ENCODE assay signal across 37 mouse cellular contexts in the genomic region with DNA sequence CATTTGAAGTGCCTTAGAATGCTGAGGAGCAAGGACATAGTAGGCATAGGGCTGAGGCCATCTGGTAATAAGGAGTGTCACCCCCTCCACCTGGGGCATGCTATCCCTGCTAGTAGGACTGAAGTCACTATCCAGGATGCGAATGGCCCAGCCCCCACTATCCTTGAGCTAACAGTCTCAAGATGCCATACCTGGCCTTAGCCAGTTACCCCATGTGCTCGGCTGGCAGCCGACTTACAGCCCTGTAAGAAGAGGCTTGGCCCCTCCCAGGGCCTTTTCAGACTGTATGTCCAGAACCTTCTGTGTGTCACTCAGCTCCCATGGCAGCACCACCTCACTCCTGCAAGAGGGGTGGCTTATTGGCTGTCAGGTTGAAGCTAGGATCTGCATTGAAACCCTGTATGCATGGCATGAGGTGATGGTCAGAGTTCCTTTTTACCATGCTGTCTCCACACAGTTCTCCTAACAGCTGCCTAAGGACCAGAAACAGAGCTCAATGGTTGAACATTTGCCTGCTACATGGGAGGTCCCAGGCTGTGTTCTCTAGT. TPM values are rescaled to one million over a fixed set of nuclear protein-coding genes. Genes with fewer than 3 reads are reported as not detected.
DNase-seq lines count a peak whose midpoint lies in the region; ATAC-seq lines count a peak whose summit lies in the region.
"Had no signal": no experiment of that assay in that cellular context is flagged by ENCODE, and none has a peak within 500 bp of the region (broad histone marks: within the 10 kb centered on the region; RNA-seq: fewer than 3 reads in every experiment).

No protein-coding gene starts in this region.

- peak; percentile 77 for DNase-seq in cerebellum, adult 11-12 months
- no peak for DNase-seq in cerebellum, adult 11 months
- no peak for DNase-seq in heart, postnatal 14 days
- peak; percentile 22 for DNase-seq in left cerebral cortex, postnatal 4 days
- DNase-seq in left cerebral cortex, postnatal 25 days (ENCODE audit: low spot score in 2 of 2) = no peak
- DNase-seq in kidney, postnatal 10 days = no peak
- DNase-seq: adrenal gland, adult 8-10 months; kidney, adult 11 months; liver, postnatal 0 days; right cerebral cortex, postnatal 4 days; thymus, adult 18-20 months; thymus, postnatal 25 days had no signal

- peak overlapping the region; percentile 95 for H3K27ac ChIP-seq in heart, embryonic 15.5 days
- H3K27ac ChIP-seq in intestine, embryonic 15.5 days = no peak overlapping the region
- H3K27ac ChIP-seq: forebrain, embryonic 10.5 days; hindbrain, embryonic 14.5 days; kidney, embryonic 15.5 days; limb, embryonic 13.5 days; macrophage; midbrain, embryonic 13.5 days; neural tube, embryonic 13.5 days had no signal

- WGBS in heart, embryonic 15.5 days = 86% methylated on average over 3 of the region's 3 CpGs
- WGBS in intestine, embryonic 15.5 days = 88% methylated on average over 3 of the region's 3 CpGs

- H3K4me3 ChIP-seq in heart, embryonic 15.5 days = no peak overlapping the region
- no peak overlapping the region for H3K4me3 ChIP-seq in intestine, embryonic 15.5 days (replicated peaks)
- H3K4me3 ChIP-seq: embryonic facial prominence, embryonic 13.5 days; forebrain, embryonic 10.5 days; forebrain, embryonic 15.5 days; heart, adult 2 months; heart, embryonic 13.5 days; kidney, embryonic 15.5 days; limb, embryonic 13.5 days; midbrain, embryonic 13.5 days; neural tube, embryonic 13.5 days had no signal

- H3K4me1 ChIP-seq in heart, embryonic 15.5 days (replicated peaks) = peaks cover 40% of the 10 kb centered on the region
- H3K4me1 ChIP-seq in intestine, embryonic 15.5 days (replicated peaks) = no peaks in the 10 kb centered on the region
- H3K4me1 ChIP-seq: forebrain, embryonic 10.5 days; kidney, embryonic 15.5 days; midbrain, embryonic 13.5 days had no signal

- intact Hi-C loops in heart, postnatal 14 days (cut with DNase I) = no loop called here
- intact Hi-C loops in left cerebral cortex, postnatal 4 days (cut with DNase I) = no loop called here
- intact Hi-C loops in left cerebral cortex, postnatal 25 days (cut with DNase I) = loop anchor here (5.0 kb wide), 1 partner anchor 66 kb away; no protein-coding TSS in a partner anchor

- no peak overlapping the region for H3K9ac ChIP-seq in heart, embryonic 15.5 days
- H3K9ac ChIP-seq in intestine, embryonic 15.5 days = no peak overlapping the region
- H3K9ac ChIP-seq: embryonic facial prominence, embryonic 13.5 days; forebrain, embryonic 15.5 days; heart, embryonic 13.5 days; hindbrain, embryonic 14.5 days; kidney, embryonic 15.5 days; limb, embryonic 13.5 days; liver, postnatal 0 days; midbrain, embryonic 13.5 days; neural tube, embryonic 13.5 days had no signal

- no peaks in the 10 kb centered on the region for H3K9me3 ChIP-seq in heart, embryonic 15.5 days (replicated peaks)
- no peaks in the 10 kb centered on the region for H3K9me3 ChIP-seq in intestine, embryonic 15.5 days
- H3K9me3 ChIP-seq: embryonic facial prominence, embryonic 13.5 days; forebrain, embryonic 10.5 days; forebrain, embryonic 15.5 days; heart, embryonic 13.5 days; kidney, embryonic 15.5 days; limb, embryonic 13.5 days; midbrain, embryonic 13.5 days; neural tube, embryonic 13.5 days had no signal

- no peaks in the 10 kb centered on the region for H3K27me3 ChIP-seq in heart, embryonic 15.5 days
- H3K27me3 ChIP-seq in intestine, embryonic 15.5 days (replicated peaks) = no peaks in the 10 kb centered on the region
- H3K27me3 ChIP-seq: CH12.LX; embryonic facial prominence, embryonic 13.5 days; forebrain, embryonic 15.5 days; kidney, embryonic 15.5 days; limb, embryonic 13.5 days; midbrain, embryonic 13.5 days; neural tube, embryonic 13.5 days had no signal

- no peak for ATAC-seq in heart, embryonic 15.5 days (replicated peaks; ENCODE audit: insufficient number of reproducible peaks, insufficient read depth, low FRiP score, low read depth)
- ATAC-seq in intestine, embryonic 15.5 days = no peak
- ATAC-seq: activated CD4-positive, CD25-positive, alpha-beta regulatory T cell, adult 4 months; midbrain, embryonic 13.5 days had no signal

- H3K36me3 ChIP-seq in heart, embryonic 15.5 days = no peaks in the 10 kb centered on the region
- H3K36me3 ChIP-seq in intestine, embryonic 15.5 days = no peaks in the 10 kb centered on the region
- H3K36me3 ChIP-seq: embryonic facial prominence, embryonic 13.5 days; forebrain, embryonic 10.5 days; forebrain, embryonic 15.5 days; heart, embryonic 13.5 days; limb, embryonic 13.5 days; midbrain, embryonic 13.5 days; neural tube, embryonic 13.5 days had no signal

- H3K4me2 ChIP-seq in heart, embryonic 15.5 days = no peak overlapping the region
- no peak overlapping the region for H3K4me2 ChIP-seq in intestine, embryonic 15.5 days (replicated peaks)
- H3K4me2 ChIP-seq: embryonic facial prominence, embryonic 13.5 days; forebrain, embryonic 15.5 days; heart, embryonic 13.5 days; hindbrain, embryonic 14.5 days; kidney, embryonic 15.5 days; limb, embryonic 13.5 days; liver, embryonic 11.5 days; midbrain, embryonic 13.5 days; neural tube, embryonic 13.5 days had no signal

RNA-seq across cellular contexts. Expression of a gene that starts 26.6 kb away (rescaled TPM):
- not detected in 2 replicates for polyA plus RNA-seq in heart, embryonic 15.5 days (2015; fragmentation: Nextera tagmentation; extraction: Ambion mirVana)
- not detected for total RNA-seq in heart, postnatal 14 days (2021)
- total RNA-seq in left cerebral cortex, postnatal 4 days (2021) = 1 to 10 TPM; 1.5 to 2.4 TPM
- 1 to 10 TPM; 1.1 TPM for total RNA-seq in left cerebral cortex, postnatal 25 days (2021)
- polyA plus RNA-seq in intestine, embryonic 15.5 days (2015; fragmentation: Nextera tagmentation; extraction: Ambion mirVana) = not detected in 2 replicates
- total RNA-seq: adrenal gland, postnatal 4 days; CH12.LX; common myeloid progenitor, adult 5-6 weeks; ES-E14; heart, adult 2 months; hematopoietic stem cell, adult 5-6 weeks; megakaryocyte-erythroid progenitor cell, adult 5-6 weeks had no signal
- polyA plus RNA-seq: activated CD4-positive, CD25-positive, alpha-beta regulatory T cell, adult 4 months; C2C12; embryonic facial prominence, embryonic 13.5 days; forebrain, embryonic 10.5 days; forebrain, embryonic 15.5 days; heart, adult 2 months; heart, embryonic 13.5 days; hindbrain, embryonic 14.5 days; kidney, embryonic 15.5 days; limb, embryonic 13.5 days; liver, embryonic 11.5 days; liver, postnatal 0 days; lung, embryonic 16.5 days; macrophage; midbrain, embryonic 13.5 days; neural tube, embryonic 13.5 days; spleen, adult 2 months; stomach, postnatal 0 days had no signal

Comparison
In these comparisons a context has a peak if more than half of its experiments do, and no peak if none do; other contexts are left out.
1. DNase-seq: peak in cerebellum, adult 11-12 months (single experiment) and left cerebral cortex, postnatal 4 days (single experiment); none in cerebellum, adult 11 months (single experiment), heart, postnatal 14 days (0 of 2), left cerebral cortex, postnatal 25 days (0 of 2) and kidney, postnatal 10 days (single experiment).